ENCODE assay signal across 7 mouse cellular contexts in the genomic region with DNA sequence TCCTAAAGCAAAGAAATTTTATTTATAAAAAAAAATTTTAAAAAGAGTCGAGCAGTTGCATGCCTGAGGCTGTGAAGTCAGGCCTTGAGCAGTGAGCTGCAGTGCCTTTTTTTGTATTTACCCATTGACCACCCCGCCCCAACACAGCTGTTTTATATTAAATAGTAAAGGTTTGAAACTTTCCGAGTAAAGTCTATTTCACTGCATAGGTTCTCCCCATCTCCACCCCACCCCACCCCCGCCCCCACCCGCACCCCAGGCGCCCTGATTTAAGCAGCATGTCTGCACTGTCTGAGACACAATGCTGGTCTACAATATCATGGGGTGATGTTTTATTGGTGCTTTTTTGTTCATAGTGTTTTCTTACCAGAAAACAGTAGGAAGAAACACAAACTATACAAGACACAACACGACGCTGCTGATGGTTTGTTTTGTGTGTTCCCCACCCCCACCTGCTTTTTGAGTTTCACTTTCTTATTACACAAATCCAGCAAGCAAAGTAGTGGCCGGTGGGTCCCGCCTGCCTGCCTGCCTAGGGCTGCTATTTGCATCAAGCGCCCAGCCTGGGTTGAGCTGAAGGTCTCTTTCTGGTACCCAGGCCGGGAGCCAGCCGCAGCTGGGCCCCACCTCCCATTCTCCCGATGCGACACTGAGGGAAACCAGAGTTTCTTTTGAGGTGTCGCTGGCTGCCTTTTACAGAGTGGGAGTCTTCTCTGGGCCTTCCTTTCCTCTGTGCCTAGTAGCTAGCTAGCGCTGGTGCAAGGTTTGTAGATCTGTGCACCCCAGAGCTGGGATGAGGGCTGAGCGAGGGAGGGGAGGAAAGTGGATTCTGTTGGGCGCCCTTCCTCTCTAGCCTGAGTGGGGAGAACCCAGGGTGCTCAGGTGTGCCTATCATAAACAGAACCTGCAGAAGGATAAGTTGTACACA.
DNase-seq lines count a peak whose midpoint lies in the region; ATAC-seq lines count a peak whose summit lies in the region.

No protein-coding gene starts in this region.

- no peaks in the 10 kb centered on the region for H3K27me3 ChIP-seq in kidney, embryonic 16.5 days (ENCODE audit: insufficient read depth, low read length)
- no peaks in the 10 kb centered on the region for H3K27me3 ChIP-seq in limb, embryonic 11.5 days (ENCODE audit: control insufficient read depth, insufficient read depth, low read length)
- no peaks in the 10 kb centered on the region for H3K27me3 ChIP-seq in stomach, embryonic 14.5 days (ENCODE audit: control insufficient read depth, insufficient read depth, low read length)
- no peaks in the 10 kb centered on the region for H3K27me3 ChIP-seq in midbrain, embryonic 16.5 days (ENCODE audit: control insufficient read depth, insufficient read depth, low read depth, low read length)

- WGBS in kidney, embryonic 16.5 days, result 44% methylated on average over 19 of the region's 19 CpGs
- 29% methylated on average over 19 of the region's 19 CpGs for WGBS in limb, embryonic 11.5 days
- WGBS in stomach, embryonic 14.5 days, result 39% methylated on average over 19 of the region's 19 CpGs
- 36% methylated on average over 19 of the region's 19 CpGs for WGBS in midbrain, embryonic 16.5 days

- peaks cover 4% of the 10 kb centered on the region; the same call in 1 of the 2 replicates for H3K4me1 ChIP-seq in kidney, embryonic 16.5 days (ENCODE audit: insufficient read depth, low read length)
- no peaks in the 10 kb centered on the region for H3K4me1 ChIP-seq in brown adipose tissue, adult 24 weeks (ENCODE audit: control insufficient read depth, insufficient read depth, insufficient read length, low read length)
- H3K4me1 ChIP-seq in limb, embryonic 11.5 days (ENCODE audit: control insufficient read depth, insufficient read depth, low read length), result no peaks in the 10 kb centered on the region
- peaks cover 7% of the 10 kb centered on the region; the same call in 1 of the 2 replicates for H3K4me1 ChIP-seq in stomach, embryonic 14.5 days (ENCODE audit: control insufficient read depth, insufficient read depth, low read length)
- H3K4me1 ChIP-seq in midbrain, embryonic 16.5 days (ENCODE audit: control insufficient read depth, insufficient read depth, low read length), result no peaks in the 10 kb centered on the region

- peak overlapping the region; percentile 31 for H3K4me2 ChIP-seq in kidney, embryonic 16.5 days (replicated peaks; ENCODE audit: low read depth, low read length)
- H3K4me2 ChIP-seq in limb, embryonic 11.5 days (ENCODE audit: low read depth, severe bottlenecking), result peak overlapping the region; percentile 26; the same call in 1 of the 2 replicates
- H3K4me2 ChIP-seq in stomach, embryonic 14.5 days (replicated peaks; ENCODE audit: low read depth, low read length), result peak overlapping the region; percentile 17; the same call in 1 of the 2 replicates
- H3K4me2 ChIP-seq in midbrain, embryonic 16.5 days (ENCODE audit: low read length), result no peak overlapping the region

- no peaks in the 10 kb centered on the region for H3K9me3 ChIP-seq in kidney, embryonic 16.5 days (ENCODE audit: low read length)
- H3K9me3 ChIP-seq in limb, embryonic 11.5 days (ENCODE audit: control insufficient read depth, low read length), result no peaks in the 10 kb centered on the region
- no peaks in the 10 kb centered on the region for H3K9me3 ChIP-seq in stomach, embryonic 14.5 days (ENCODE audit: control insufficient read depth, low read depth, low read length)
- H3K9me3 ChIP-seq in midbrain, embryonic 16.5 days (replicated peaks; ENCODE audit: control insufficient read depth, low read length, poor library complexity, severe bottlenecking), result no peaks in the 10 kb centered on the region

- no peak overlapping the region for H3K9ac ChIP-seq in kidney, embryonic 16.5 days (replicated peaks; ENCODE audit: low read length)
- no peak overlapping the region for H3K9ac ChIP-seq in limb, embryonic 11.5 days (ENCODE audit: low read length)
- no peak overlapping the region for H3K9ac ChIP-seq in stomach, embryonic 14.5 days (replicated peaks; ENCODE audit: low read depth, low read length)
- no peak overlapping the region for H3K9ac ChIP-seq in midbrain, embryonic 16.5 days (ENCODE audit: low read depth, low read length)

- H3K4me3 ChIP-seq in kidney, embryonic 16.5 days (ENCODE audit: low read length), result no peak overlapping the region
- peak overlapping the region; percentile 43 for H3K4me3 ChIP-seq in brown adipose tissue, adult 24 weeks (ENCODE audit: insufficient read depth, low read depth, low read length)
- no peak overlapping the region for H3K4me3 ChIP-seq in limb, embryonic 11.5 days (ENCODE audit: low read depth, low read length)
- H3K4me3 ChIP-seq in stomach, embryonic 14.5 days (ENCODE audit: low read depth, low read length), result no peak overlapping the region
- no peak overlapping the region for H3K4me3 ChIP-seq in midbrain, embryonic 16.5 days (ENCODE audit: low read depth, low read length)

- H3K27ac ChIP-seq in kidney, embryonic 16.5 days (ENCODE audit: low read length), result no peak overlapping the region
- no peak overlapping the region for H3K27ac ChIP-seq in brown adipose tissue, adult 24 weeks (replicated peaks; ENCODE audit: low read depth, low read length)
- peak overlapping the region; percentile 38; the same call in 1 of the 2 replicates for H3K27ac ChIP-seq in limb, embryonic 11.5 days (replicated peaks; ENCODE audit: low read depth, low read length)
- peak overlapping the region; percentile 11; the same call in 1 of the 2 replicates for H3K27ac ChIP-seq in stomach, embryonic 14.5 days (ENCODE audit: low read length)
- H3K27ac ChIP-seq in midbrain, embryonic 16.5 days (ENCODE audit: low read length), result no peak overlapping the region

- no peaks in the 10 kb centered on the region for H3K36me3 ChIP-seq in kidney, embryonic 16.5 days (ENCODE audit: insufficient read depth, low read length)
- no peaks in the 10 kb centered on the region for H3K36me3 ChIP-seq in limb, embryonic 11.5 days (ENCODE audit: control insufficient read depth, insufficient read depth, low read length)
- no peaks in the 10 kb centered on the region for H3K36me3 ChIP-seq in stomach, embryonic 14.5 days (ENCODE audit: control insufficient read depth, insufficient read depth, low read length)
- H3K36me3 ChIP-seq in midbrain, embryonic 16.5 days (ENCODE audit: control insufficient read depth, insufficient read depth, low read length), result no peaks in the 10 kb centered on the region

- DNase-seq in kidney, postnatal 14 days, result no peak
- peak; percentile 62 for DNase-seq in limb, embryonic 11.5 days (ENCODE audit: low spot score)
- DNase-seq in testis, postnatal 10 days (ENCODE audit: low spot score), result no peak

- ATAC-seq in kidney, embryonic 16.5 days (ENCODE audit: low FRiP score, low TSS enrichment), result 0 out of 2 replicates have a peak, but pooled peaks have one; percentile 31
- ATAC-seq in limb, embryonic 11.5 days (ENCODE audit: insufficient number of reproducible peaks, low FRiP score, low TSS enrichment, low read depth), result peak; percentile 65; the same call in 1 of the 2 replicates
- 0 out of 2 replicates have a peak, but pooled peaks have one; percentile 28 for ATAC-seq in stomach, embryonic 14.5 days (ENCODE audit: insufficient number of reproducible peaks, insufficient read depth, low FRiP score, low read depth)
- no peak for ATAC-seq in midbrain, embryonic 16.5 days

Comparison
In these comparisons a context has a peak if more than half of its experiments do, and no peak if none do; other contexts are left out.
1. H3K27ac ChIP-seq: peak in limb, embryonic 11.5 days (single experiment) and stomach, embryonic 14.5 days (single experiment); none in kidney, embryonic 16.5 days (single experiment), brown adipose tissue, adult 24 weeks (single experiment) and midbrain, embryonic 16.5 days (single experiment).